9 mouse cellular contexts compared by ENCODE assay signal in genomic region chr11:50713610-50714202, GRCm38 (mm10).
DNase-seq lines count a peak whose midpoint lies in the region; ATAC-seq and TF ChIP-seq lines count a peak whose summit lies in the region.
"Had no signal": no experiment of that assay in that cellular context is flagged by ENCODE, and none has a peak within 500 bp of the region (broad histone marks: within the 10 kb centered on the region; RNA-seq: fewer than 3 reads in every experiment).

No protein-coding gene starts in this region.

- H3K4me1 ChIP-seq in hindbrain, postnatal 0 days (ENCODE audit: insufficient read depth, low read length) = peaks cover 3% of the 10 kb centered on the region; the same call in 1 of the 2 replicates
- no peaks in the 10 kb centered on the region for H3K4me1 ChIP-seq in hindbrain, embryonic 14.5 days (replicated peaks; ENCODE audit: control insufficient read depth, insufficient read depth, low read length)
- no peaks in the 10 kb centered on the region for H3K4me1 ChIP-seq in liver, embryonic 13.5 days (replicated peaks)

- TF ChIP-seq CTCF in hindbrain, postnatal 0 days (IDR thresholded peaks at IDR 0.05; ENCODE audit: low read depth) = no peak

- no peak overlapping the region for H3K27ac ChIP-seq in hindbrain, postnatal 0 days
- no peak overlapping the region for H3K27ac ChIP-seq in hindbrain, embryonic 14.5 days
- no peak overlapping the region for H3K27ac ChIP-seq in liver, embryonic 13.5 days

- DNase-seq in hindbrain, postnatal 0 days (ENCODE audit: low spot score) = peak; percentile 14
- DNase-seq in hindbrain, embryonic 14.5 days (ENCODE audit: low spot score) = no peak
- peak; percentile 44 for DNase-seq in embryo, embryonic 10 days (ENCODE audit: low spot score)
- peak; percentile 6 for DNase-seq in induced T-regulatory cell, adult 2 months (ENCODE audit: low read depth)
- peak; percentile 15 for DNase-seq in liver, embryonic 13.5 days
- no peak for DNase-seq in cerebellum, adult 9-10 months
- no peak for DNase-seq in urinary bladder, postnatal 25 days (ENCODE audit: low spot score)
- no peak for DNase-seq in spleen, postnatal 36 days (ENCODE audit: low spot score in 2 of 2)

- H3K9me3 ChIP-seq in hindbrain, postnatal 0 days (ENCODE audit: low read length) = no peaks in the 10 kb centered on the region
- H3K9me3 ChIP-seq in hindbrain, embryonic 14.5 days (ENCODE audit: control insufficient read depth, low read length) = no peaks in the 10 kb centered on the region
- H3K9me3 ChIP-seq in liver, embryonic 13.5 days (replicated peaks) = no peaks in the 10 kb centered on the region

- WGBS in hindbrain, postnatal 0 days = 41% methylated on average over 21 of the region's 21 CpGs
- 39% methylated on average over 21 of the region's 21 CpGs for WGBS in hindbrain, embryonic 14.5 days
- 26% methylated on average over 21 of the region's 21 CpGs for WGBS in liver, embryonic 13.5 days (ENCODE audit: insufficient replicate concordance)

- no peaks in the 10 kb centered on the region for H3K27me3 ChIP-seq in hindbrain, postnatal 0 days (ENCODE audit: insufficient read depth, low read length)
- no peaks in the 10 kb centered on the region for H3K27me3 ChIP-seq in hindbrain, embryonic 14.5 days (ENCODE audit: control insufficient read depth, insufficient read depth, low read length)
- no peaks in the 10 kb centered on the region for H3K27me3 ChIP-seq in liver, embryonic 13.5 days

- H3K9ac ChIP-seq in hindbrain, postnatal 0 days (replicated peaks; ENCODE audit: low read length) = no peak overlapping the region
- no peak overlapping the region for H3K9ac ChIP-seq in hindbrain, embryonic 14.5 days
- no peak overlapping the region for H3K9ac ChIP-seq in liver, embryonic 13.5 days

- no peaks in the 10 kb centered on the region for H3K36me3 ChIP-seq in hindbrain, postnatal 0 days (ENCODE audit: insufficient read depth, low read length)
- H3K36me3 ChIP-seq in hindbrain, embryonic 14.5 days (replicated peaks; ENCODE audit: control insufficient read depth, insufficient read depth) = no peaks in the 10 kb centered on the region
- no peaks in the 10 kb centered on the region for H3K36me3 ChIP-seq in liver, embryonic 13.5 days

- no peak overlapping the region for H3K4me2 ChIP-seq in hindbrain, postnatal 0 days (ENCODE audit: low read depth, low read length)
- H3K4me2 ChIP-seq in hindbrain, embryonic 14.5 days (replicated peaks) = no peak overlapping the region
- H3K4me2 ChIP-seq in liver, embryonic 13.5 days = 0 out of 2 replicates have a peak overlapping the region, but pooled peaks have one; percentile 10

- H3K4me3 ChIP-seq in hindbrain, postnatal 0 days (ENCODE audit: low read length) = no peak overlapping the region
- H3K4me3 ChIP-seq in hindbrain, embryonic 14.5 days (replicated peaks; ENCODE audit: low read length) = no peak overlapping the region
- H3K4me3 ChIP-seq in liver, embryonic 13.5 days (replicated peaks) = no peak overlapping the region
- H3K4me3 ChIP-seq: erythroblast, embryonic 14.5 days had no signal

- no peak for ATAC-seq in hindbrain, postnatal 0 days
- no peak for ATAC-seq in hindbrain, embryonic 14.5 days (ENCODE audit: low FRiP score)
- 0 out of 2 replicates have a peak, but pooled peaks have one; percentile 36 for ATAC-seq in liver, embryonic 13.5 days (ENCODE audit: low read depth)

Comparison
In these comparisons a context has a peak if more than half of its experiments do, and no peak if none do; other contexts are left out.
1. DNase-seq: peak in hindbrain, postnatal 0 days (single experiment), embryo, embryonic 10 days (single experiment), induced T-regulatory cell, adult 2 months (single experiment) and liver, embryonic 13.5 days (single experiment); none in hindbrain, embryonic 14.5 days (single experiment), cerebellum, adult 9-10 months (single experiment), urinary bladder, postnatal 25 days (single experiment) and spleen, postnatal 36 days (0 of 2).